ENCODE assay signal across 7 mouse cellular contexts in genomic region chr4:126058134-126058996, GRCm38 (mm10). TPM values are rescaled to one million over a fixed set of nuclear protein-coding genes. Genes with fewer than 3 reads are reported as not detected.
DNase-seq lines count a peak whose midpoint lies in the region; ATAC-seq lines count a peak whose summit lies in the region.

Gene Oscp1 (plus strand): TSS chr4:126058565.

- peak within 1 kb of the TSS; percentile 71 for H3K4me2 ChIP-seq in limb, embryonic 11.5 days (ENCODE audit: low read depth, severe bottlenecking)
- H3K4me2 ChIP-seq in midbrain, embryonic 14.5 days (ENCODE audit: low read length), result peak within 1 kb of the TSS; percentile 72

- peaks cover 34% of the 10 kb centered on the region for H3K36me3 ChIP-seq in embryonic facial prominence, embryonic 10.5 days (replicated peaks)
- H3K36me3 ChIP-seq in limb, embryonic 11.5 days (ENCODE audit: control insufficient read depth, insufficient read depth, low read length), result peaks cover 3% of the 10 kb centered on the region; the same call in 1 of the 2 replicates
- H3K36me3 ChIP-seq in midbrain, embryonic 14.5 days (ENCODE audit: control insufficient read depth, insufficient read depth, low read length), result peaks cover 31% of the 10 kb centered on the region

- peak within 1 kb of the TSS; percentile 80 for H3K4me3 ChIP-seq in embryonic facial prominence, embryonic 10.5 days
- peak within 1 kb of the TSS; percentile 67 for H3K4me3 ChIP-seq in limb, embryonic 11.5 days (ENCODE audit: low read depth, low read length)
- peak within 1 kb of the TSS; percentile 74 for H3K4me3 ChIP-seq in midbrain, embryonic 14.5 days (replicated peaks; ENCODE audit: low read depth, low read length)

- peaks cover 20% of the 10 kb centered on the region for H3K4me1 ChIP-seq in embryonic facial prominence, embryonic 10.5 days
- H3K4me1 ChIP-seq in limb, embryonic 11.5 days (ENCODE audit: control insufficient read depth, insufficient read depth, low read length), result peaks cover 3% of the 10 kb centered on the region; the same call in 1 of the 2 replicates
- H3K4me1 ChIP-seq in midbrain, embryonic 14.5 days (ENCODE audit: control insufficient read depth, insufficient read depth, low read length), result peaks cover 10% of the 10 kb centered on the region

- H3K9me3 ChIP-seq in embryonic facial prominence, embryonic 10.5 days, result no peaks in the 10 kb centered on the region
- no peaks in the 10 kb centered on the region for H3K9me3 ChIP-seq in limb, embryonic 11.5 days (ENCODE audit: control insufficient read depth, low read length)
- H3K9me3 ChIP-seq in midbrain, embryonic 14.5 days (ENCODE audit: control insufficient read depth, low read length), result no peaks in the 10 kb centered on the region

- under 1% methylated on average over 57 of the region's 57 CpGs for WGBS in embryonic facial prominence, embryonic 10.5 days
- WGBS in limb, embryonic 11.5 days, result under 1% methylated on average over 57 of the region's 57 CpGs
- under 1% methylated on average over 57 of the region's 57 CpGs for WGBS in midbrain, embryonic 14.5 days

- DNase-seq in adrenal gland, postnatal 10 days, result peak; percentile 92
- peak; percentile 94 for DNase-seq in embryonic facial prominence, embryonic 10.5 days (ENCODE audit: low spot score)
- peak; percentile 100 for DNase-seq in heart, adult 11 months
- peak; percentile 90 for DNase-seq in kidney, adult 18-20 months
- peak; percentile 94 for DNase-seq in limb, embryonic 11.5 days (ENCODE audit: low spot score)
- peak; percentile 97 for DNase-seq in midbrain, embryonic 14.5 days
- DNase-seq in spleen, adult 18-20 months, result peak; percentile 75 to 77

- ATAC-seq in limb, embryonic 11.5 days (ENCODE audit: insufficient number of reproducible peaks, low FRiP score, low TSS enrichment, low read depth), result peak; percentile 96
- ATAC-seq in midbrain, embryonic 14.5 days (ENCODE audit: low FRiP score, low TSS enrichment), result peak; percentile 96

- peak within 1 kb of the TSS; percentile 86 for H3K27ac ChIP-seq in embryonic facial prominence, embryonic 10.5 days (replicated peaks)
- H3K27ac ChIP-seq in limb, embryonic 11.5 days (replicated peaks; ENCODE audit: low read depth, low read length), result no peak within 1 kb of the TSS
- H3K27ac ChIP-seq in midbrain, embryonic 14.5 days (replicated peaks; ENCODE audit: low read depth, low read length), result peak within 1 kb of the TSS; percentile 57

- peak within 1 kb of the TSS; percentile 60 for H3K9ac ChIP-seq in limb, embryonic 11.5 days (ENCODE audit: low read length)
- peak within 1 kb of the TSS; percentile 75 for H3K9ac ChIP-seq in midbrain, embryonic 14.5 days (replicated peaks; ENCODE audit: low read length)

- no peaks in the 10 kb centered on the region for H3K27me3 ChIP-seq in embryonic facial prominence, embryonic 10.5 days (replicated peaks; ENCODE audit: low read depth, poor library complexity, severe bottlenecking)
- H3K27me3 ChIP-seq in limb, embryonic 11.5 days (ENCODE audit: control insufficient read depth, insufficient read depth, low read length), result no peaks in the 10 kb centered on the region
- H3K27me3 ChIP-seq in midbrain, embryonic 14.5 days (ENCODE audit: control insufficient read depth, insufficient read depth, low read length), result no peaks in the 10 kb centered on the region

RNA-seq across cellular contexts. Expression of gene Oscp1, which starts in this region (rescaled TPM):
- total RNA-seq in adrenal gland, postnatal 10 days (2021), result 10 to 100 TPM in 1 of 2 experiments, 1 to 10 TPM in 1; 8.2 to 11.2 TPM
- polyA plus RNA-seq in embryonic facial prominence, embryonic 10.5 days (2016; fragmentation: Nextera tagmentation; extraction: Ambion mirVana), result 21.9 and 24.2 TPM in 2 replicates
- 20.1 and 21.4 TPM in 2 replicates for polyA plus RNA-seq in limb, embryonic 11.5 days (2014; fragmentation: Nextera tagmentation; extraction: Ambion mirVana)
- polyA plus RNA-seq in midbrain, embryonic 14.5 days (2014; fragmentation: Nextera tagmentation; extraction: Ambion mirVana), result 34.0 and 42.7 TPM in 2 replicates
